Mouse (Mus musculus): Measurements from ENCODE around the gene Vps51.

- peak; percentile 49; the same call in 1 of the 2 replicates for TF ChIP-seq POLR2A (IDR thresholded peaks at IDR 0.05; ENCODE audit: borderline replicate concordance, control insufficient read depth, low read depth, low read length)
- no peak for TF ChIP-seq CTCF (IDR thresholded peaks at IDR 0.05; ENCODE audit: control insufficient read depth, insufficient read depth, low read length)
Observed at GRCm38 (mm10) chr19:6076564-6077393, at the start of gene Vps51.
